Mouse (Mus musculus) liver, embryonic 14.5 days (tissue): ENCODE results near the gene Sept1.

ENCODE experiments used
- CTCF ChIP-seq: IDR thresholded peaks from 2 replicates; pipeline ENCODE4 v1.5.1; 2016; ENCODE audit warnings: antibody characterized with exemption, low read depth, control low read depth
- EP300 ChIP-seq: IDR thresholded peaks from 2 replicates; pipeline ENCODE4 v1.6.1; 2016; ENCODE audit warnings: antibody characterized with exemption, low read depth

GRCm38 (mm10) chr7:127192989-127193388 is 39.9 kb downstream of the Sept1 start:
- TF ChIP-seq CTCF (no peak), EP300 (no peak)
